Mouse (Mus musculus) hindlimb bud, embryonic 11.5 days (tissue): Measurements from ENCODE around the gene Ttc13.

Source experiments
- DNase-seq: peaks from one replicate; pipeline ENCODE4 v3.0.0-alpha.2; 2012; ENCODE audit warnings: low read depth, low spot score; ENCODE audit errors: extremely low spot score

Gene Ttc13

DNA sequence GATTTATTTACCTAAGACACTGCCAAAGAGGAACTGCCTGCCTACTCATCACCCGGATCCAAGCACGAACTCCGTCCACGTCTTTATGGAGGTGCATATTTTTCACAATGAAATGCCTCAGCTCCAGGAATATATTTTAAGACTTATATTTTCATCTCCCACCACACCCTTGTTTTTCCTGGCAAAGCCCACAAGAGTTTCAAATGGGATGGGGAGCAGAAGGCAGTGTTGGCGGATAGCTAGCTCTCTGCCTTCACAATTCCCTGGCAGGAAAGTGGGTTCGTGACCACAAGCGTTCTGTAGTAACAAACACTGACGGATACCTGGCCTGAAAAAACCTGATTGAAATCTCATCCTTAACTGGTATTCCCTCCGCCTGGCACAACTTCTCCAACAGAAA lies 60.0 kb downstream of the Ttc13 start:
- no peak for DNase-seq

DNA sequence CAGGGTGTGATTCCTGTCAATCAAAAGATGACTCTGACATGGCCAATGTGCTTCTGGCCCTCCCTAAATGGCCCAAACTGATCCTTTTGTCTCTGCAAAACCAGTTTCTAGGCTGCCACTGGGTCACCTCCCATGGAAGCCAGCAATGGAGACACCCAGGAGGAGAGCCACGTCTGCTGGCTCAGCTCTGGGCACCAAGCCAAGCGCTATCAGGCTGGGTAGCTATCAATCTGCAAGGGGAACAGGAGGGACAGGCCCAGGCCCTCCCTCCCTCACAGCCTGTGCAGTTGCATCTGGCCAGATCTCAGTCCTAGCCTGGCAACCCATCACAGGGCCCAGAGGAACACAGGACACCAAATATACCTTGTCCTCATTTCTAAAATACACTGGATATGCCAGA lies 63.4 kb downstream of the Ttc13 start:
- no peak for DNase-seq

DNA sequence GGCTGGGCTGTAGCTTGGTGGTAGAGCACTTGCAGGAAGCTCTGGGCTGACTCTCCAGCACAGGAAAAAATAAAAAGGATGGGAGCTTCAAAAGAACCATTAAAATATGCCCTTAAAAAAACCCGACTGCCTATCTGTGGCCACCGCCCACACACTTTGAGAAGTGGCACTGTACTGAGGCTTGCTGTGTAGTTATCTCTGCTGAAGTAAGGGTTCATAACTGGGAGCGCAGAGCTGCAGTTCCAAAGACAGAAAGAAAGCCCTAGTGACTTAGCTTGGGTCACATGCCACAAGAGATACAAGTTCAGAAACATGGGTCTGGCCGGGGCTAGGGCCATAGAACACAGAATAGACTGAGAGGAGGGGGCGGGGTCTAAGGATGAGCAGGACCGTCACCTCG lies 63.8 kb downstream of the Ttc13 start:
- DNase-seq = no peak

DNA sequence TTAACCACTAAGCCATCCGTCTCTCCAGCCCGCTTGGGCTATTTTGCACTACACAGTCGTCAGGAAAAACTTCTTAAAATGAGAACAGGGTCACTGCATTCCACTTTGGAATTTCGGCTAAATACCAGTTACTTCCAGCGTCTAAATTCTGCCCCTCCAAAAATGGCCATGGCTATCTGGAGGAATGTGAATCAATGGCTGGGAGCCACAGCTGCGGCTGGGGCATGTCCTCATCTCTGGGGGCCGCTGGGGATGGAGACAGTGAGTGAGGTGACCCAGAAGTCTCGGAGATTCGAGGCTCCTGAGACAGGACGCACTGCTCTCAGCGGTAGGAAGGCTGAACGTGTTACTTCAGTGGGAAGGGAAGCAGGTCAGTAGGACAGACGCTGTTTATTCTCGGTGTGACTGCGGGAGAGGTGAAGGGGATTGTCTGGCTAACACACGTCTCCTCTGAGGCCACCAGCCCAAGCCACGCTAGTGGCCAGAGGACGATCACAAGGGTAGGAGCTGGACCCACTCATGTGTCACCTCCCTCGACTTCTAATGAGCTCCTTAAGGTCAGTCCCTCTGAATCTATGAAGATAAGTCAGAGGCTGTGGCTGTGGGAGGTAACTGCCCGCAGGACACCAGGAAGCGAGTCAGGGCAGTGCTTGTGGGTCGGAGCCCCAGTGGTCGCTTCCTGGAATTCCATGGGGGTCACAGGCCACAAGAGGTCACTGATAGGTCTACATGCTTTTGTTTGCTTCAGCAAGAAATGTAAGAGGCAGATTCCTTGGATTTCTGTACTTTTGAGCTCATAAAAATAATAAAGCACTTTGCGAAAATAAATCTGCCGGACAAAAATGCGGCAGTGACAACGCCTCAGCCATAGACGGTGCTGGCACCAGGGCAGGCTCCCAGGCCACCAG lies 68.0 kb downstream of the Ttc13 start:
- no peak for DNase-seq

DNA sequence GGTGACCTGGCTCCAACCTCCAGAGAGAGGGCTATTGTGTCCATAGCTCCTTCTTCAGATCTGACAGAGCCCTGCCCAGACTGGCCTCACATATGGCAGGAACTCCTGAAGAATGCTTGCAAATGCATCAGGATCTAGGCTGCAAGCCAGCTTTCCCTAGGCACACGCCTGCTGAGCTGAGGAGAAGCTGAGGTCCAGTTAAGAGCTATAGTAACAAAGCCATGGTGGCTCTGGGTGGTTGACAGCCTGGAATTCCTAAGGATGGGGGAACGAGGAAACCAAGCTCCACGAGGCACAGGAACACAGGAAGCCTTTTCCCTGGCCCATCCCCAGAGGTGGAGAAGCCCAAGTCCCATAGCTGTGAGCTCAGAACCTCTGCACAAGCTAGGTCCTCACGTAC lies 69.2 kb downstream of the Ttc13 start:
- no peak for DNase-seq

DNA sequence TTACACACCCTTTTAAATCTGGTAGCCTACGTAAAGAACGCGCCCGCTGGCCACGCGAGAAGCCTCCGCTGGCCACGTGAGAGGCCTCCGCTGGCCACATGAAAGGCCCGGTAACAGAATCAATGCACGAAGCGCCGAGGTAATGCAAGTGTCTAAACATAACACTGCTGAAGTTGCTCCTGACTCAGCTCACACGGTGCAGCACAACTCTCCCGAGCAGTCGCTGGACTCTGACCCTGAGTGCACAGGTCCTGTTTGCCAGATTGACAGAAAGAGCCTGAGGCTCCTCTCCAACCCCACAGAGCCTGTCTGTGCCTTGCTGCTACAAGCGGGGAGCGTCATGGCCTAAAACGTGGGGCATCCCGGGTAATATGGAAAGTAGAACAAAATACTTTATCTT lies 70.0 kb downstream of the Ttc13 start:
- no peak for DNase-seq

DNA sequence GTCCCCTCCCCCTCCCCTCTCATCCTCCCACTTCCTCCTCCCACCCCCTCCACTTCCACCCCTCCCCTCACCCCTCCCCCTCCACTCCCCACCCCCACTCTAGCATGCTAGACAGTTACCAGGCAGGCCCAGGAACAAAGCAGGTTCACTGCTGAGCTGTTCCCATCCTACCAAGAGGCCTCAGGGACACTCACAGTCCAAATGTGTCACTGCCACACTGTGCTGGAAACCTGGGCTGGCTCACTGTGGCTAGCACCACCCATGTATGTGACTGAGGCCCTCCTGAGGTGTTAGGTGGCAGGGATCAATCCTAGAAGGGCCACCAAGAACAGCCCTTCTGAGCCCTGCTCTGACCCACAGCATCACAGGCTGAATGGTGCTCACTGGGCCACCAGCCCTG lies 73.5 kb downstream of the Ttc13 start:
- no peak for DNase-seq

DNA sequence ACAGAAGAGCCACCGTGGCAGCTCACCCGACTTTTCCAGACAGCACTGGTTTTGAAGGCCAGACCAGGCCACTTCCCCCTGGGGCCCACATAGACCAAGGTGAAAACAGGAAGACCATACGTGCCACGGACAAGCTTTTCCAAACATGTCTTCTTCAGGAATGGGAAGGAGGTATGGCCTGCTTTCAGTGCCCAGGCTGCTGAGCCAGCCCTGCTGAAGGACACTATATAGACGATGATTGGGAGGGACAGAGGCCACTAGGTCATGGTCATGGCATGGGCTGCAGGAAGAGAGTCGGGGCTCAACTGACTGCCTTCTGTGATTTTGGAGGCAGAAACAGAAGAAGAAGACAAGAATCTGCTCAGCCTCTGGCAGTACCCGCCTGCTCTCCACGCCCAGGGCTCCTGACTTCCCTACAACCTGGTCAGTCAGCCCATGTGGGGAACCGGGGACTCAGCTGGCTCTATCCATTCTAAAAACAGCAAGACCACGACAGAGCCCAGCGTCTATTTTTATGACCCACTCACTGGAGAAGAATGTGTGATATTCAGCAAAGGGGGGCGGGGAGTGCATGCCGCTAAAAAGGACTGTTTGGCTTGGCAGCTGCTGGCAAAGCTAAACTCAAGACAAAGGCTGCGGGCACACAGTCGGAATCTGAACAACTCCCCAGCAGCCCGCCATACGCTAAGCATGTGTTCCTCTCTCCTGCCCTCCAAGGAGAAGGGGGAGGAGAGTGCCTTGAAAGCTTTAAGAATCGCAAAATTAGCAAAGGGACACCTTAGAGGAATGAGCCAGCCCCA lies 78.0 kb downstream of the Ttc13 start:
- no peak for DNase-seq

DNA sequence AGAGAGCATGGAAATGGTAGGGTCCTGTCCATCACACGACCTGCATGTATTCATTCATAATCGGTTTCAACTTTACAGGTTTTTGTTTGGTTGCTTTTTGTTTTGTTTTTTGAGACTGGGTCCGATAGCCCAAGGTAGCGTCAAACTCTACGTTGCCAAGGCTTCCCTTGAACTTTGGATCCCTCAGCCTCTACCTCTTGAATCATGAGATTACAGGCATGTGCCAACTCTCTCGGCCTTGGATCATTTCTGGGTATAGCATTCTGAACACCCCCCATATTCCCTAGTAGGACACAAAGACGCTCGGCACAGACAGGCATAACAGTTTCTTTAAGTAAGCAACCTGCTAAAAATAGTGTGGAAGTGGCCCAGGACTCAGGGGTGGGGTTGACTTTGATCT lies 80.2 kb downstream of the Ttc13 start:
- DNase-seq = no peak

DNA sequence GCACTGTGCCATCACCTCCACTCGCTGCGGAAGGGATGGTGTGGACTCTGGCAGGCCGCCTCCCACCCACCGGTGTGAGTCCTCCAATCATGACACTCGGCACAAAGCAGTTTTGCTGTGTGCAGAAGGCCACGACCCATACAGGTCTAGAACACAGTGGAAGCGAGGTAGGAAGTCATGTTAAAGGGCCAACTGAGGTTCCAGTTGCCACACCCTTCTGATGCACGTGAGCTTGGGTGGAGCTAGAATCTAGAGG lies 86.6 kb downstream of the Ttc13 start:
- no peak for DNase-seq

DNA sequence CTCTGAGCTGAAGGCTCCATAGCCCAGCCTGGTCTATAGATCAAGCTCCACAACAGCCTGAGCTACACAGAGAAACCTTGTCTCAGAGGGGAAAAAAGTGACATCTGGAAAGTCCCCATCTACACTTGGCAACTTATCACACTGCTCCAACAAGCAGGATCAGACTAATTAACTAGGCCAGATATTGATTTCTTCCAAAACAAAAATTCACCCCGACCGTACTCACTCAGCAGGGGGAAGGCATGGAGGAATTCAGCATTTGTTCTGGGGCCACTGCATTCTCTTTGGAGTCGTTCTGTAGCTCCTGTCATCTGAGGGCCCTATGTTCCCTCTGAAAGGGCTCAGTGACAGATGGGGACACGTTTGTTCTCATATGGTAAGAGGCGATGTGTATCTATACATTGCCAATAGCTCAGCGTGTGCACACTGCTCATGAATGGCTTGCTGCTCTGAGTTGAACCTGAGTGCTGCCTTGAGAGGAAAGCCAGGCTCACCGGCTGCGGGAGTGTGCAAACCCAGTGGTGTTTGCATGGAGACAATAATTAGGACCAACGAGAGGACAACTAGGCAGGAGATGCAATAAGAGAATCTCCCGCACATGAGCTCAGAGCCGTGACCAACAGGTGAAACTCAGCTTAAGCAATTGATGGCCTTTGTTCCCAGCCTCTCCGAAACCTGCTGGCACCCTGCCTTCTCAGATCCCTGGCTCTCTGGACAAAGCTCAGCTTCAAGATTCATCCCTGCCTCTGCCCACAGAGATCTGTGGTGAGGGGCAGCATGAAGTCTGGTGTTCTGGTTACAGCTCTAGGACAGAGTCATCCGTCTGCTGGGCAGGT lies 87.2 kb downstream of the Ttc13 start:
- DNase-seq = no peak

DNA sequence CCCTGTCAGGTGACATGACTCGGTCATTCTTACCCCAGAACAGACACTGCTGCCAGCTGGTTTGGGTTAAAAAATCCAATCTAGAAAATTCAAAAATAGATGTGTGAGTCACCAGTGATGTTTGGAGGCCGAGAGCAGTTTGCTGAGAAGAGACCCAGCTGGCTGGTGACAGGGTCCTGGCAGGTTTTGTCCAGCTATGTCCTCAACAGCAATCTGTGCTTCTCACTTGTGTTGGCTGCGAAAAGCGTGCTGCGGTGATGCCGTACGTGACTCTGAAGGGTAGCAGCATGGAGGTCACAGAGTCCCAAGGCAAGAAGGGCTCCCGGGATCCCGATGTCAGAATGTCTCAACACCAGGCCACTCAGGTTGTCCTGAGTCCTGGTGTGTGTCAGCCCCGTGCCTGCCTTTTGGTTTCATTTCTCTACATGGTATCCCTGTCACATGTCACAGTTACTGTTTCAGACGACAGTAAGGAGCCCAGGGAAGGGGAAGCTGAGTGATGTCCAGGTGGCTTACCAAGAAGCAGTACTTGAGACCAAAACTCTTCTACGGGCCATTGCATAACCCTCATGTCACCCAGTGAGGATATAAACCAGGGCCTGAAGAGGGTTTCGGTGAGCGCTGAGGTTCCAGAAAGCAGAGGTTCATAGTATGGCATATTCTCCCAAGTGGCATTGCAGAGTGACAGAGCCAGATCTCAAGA lies 88.6 kb downstream of the Ttc13 start:
- no peak for DNase-seq

DNA sequence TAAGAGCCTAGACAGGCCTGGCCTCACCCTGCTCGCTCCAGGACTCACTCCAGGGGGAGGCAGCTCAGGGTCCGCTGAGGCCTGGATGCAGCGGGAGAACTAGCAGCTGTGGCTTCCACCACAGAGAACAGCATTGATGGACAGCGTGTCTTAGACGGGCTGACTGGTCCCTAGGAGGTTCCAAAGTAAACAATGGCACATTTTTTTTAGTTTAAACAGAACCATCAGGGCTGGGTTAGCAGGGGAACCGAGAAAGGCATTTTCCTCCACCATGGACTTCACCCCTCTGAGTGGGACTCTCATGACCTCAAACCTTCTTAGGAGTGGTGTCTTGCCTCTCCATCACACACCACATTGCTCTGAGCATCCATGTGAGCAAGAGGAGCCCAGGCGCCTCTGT lies 89.8 kb downstream of the Ttc13 start:
- DNase-seq = no peak

DNA sequence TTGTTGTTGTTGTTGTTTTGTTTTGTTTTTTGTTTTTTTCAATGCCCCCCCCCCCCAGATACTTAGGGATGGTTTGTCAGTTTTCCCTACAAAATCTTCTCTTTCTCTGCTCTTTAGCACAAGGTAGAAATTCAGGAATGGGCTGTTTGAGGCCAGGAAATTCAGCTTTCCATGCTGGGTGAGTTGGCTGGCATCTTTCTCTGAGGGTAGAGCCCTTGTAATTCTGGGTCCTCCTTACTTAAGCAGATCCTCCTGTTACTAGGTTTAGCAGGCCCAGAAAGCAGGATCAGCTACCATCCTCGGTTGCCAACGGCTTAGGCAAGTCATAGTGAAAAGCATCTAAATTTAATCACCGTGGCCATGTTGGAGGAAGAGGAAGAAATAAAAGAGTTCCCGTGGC lies 90.9 kb downstream of the Ttc13 start:
- no peak for DNase-seq

DNA sequence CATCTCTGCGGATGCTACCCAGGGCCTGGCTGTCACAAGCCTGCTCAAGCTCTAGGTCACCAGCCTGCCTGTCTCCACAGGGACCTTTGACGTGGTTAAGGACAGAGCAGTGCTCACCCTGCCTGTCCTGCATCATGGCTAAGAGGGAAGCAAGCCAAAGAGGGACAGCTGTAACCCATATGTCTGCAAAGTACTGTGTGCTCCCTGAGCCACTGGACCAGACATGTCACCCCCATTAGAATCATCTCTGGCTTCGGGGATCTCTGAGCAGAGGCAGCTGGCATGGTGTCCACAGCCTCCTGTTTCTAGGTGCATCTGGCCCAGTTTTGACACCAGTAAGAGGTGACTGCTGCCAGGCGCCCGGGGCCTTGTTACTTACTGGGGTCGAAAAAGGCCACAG lies 91.3 kb downstream of the Ttc13 start:
- DNase-seq = no peak

DNA sequence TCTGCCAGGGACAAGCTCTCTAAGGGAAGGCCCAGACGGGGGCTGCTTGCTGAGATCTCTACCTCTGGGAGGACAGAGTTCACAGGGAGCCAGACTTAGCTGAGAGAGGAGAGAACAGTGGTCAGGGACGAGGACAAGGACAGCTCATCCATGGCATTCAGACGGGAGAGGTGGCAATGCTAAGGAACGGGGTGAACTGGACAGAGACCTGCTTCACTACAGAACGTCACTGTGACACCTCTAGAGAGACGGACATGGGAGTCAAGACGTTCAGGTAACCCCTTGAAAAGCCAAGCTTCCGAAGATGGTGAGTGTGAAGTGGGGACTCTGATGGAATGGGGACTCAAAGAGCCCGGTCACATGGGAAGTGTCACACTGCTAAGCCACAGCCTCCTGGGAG lies 95.5 kb downstream of the Ttc13 start:
- no peak for DNase-seq
